Mouse (Mus musculus) lung, adult 10 weeks (tissue): ENCODE data around the gene Zfp595. TPM values are rescaled to one million over a fixed set of nuclear protein-coding genes. Genes with fewer than 3 reads are reported as not detected.

ENCODE experiments used
- polyA plus RNA-seq: library from polyadenylated mRNA; stranded (reverse); fragments of 350-450 nt; fragmentation: Illumina TruSeq; extraction: RNeasy Lipid Tissue Mini Kit (QIAGEN cat#74804); gene quantifications from one replicate; pipeline ENCODE4 v1.2.3, GENCODE M21; 2014; ENCODE audit warnings: low read depth, low replicate concordance; ENCODE audit not compliant: insufficient read depth

The Zfp595 gene
- 2.9 TPM for polyA plus RNA-seq

GRCm38 (mm10) chr13:67332019-67332724 lies at the start of gene Zfp595:
Gene Zfp595, minus strand, starts transcription at chr13:67332570.

GRCm38 (mm10) chr13:67375050-67375911 lies 42.9 kb upstream of the Zfp595 start, which contains the start of the genes Gm28041 and Zfp456:
Gene Gm28041, minus strand, starts transcription at chr13:67375733.
Gene Zfp456, minus strand, starts transcription at chr13:67375810.

GRCm38 (mm10) chr13:67360131-67360744 lies 27.9 kb upstream of the Zfp595 start, which contains the start of the genes Gm28044 and Zfp953:
Gene Gm28044, minus strand, starts transcription at chr13:67360536.
Gene Zfp953, minus strand, starts transcription at chr13:67360605.

GRCm38 (mm10) chr13:67305822-67306672 lies 26.3 kb downstream of the Zfp595 start, which contains the start of gene Zfp457:
Gene Zfp457, minus strand, starts transcription at chr13:67306485.

GRCm38 (mm10) chr13:67278314-67278713 lies 54.1 kb downstream of the Zfp595 start, which contains the start of gene Zfp458:
Gene Zfp458, minus strand, starts transcription at chr13:67278466.

Other genes with a start within 250 kb of the Zfp595 start
- gene Zfp708, start 234.6 kb downstream of the Zfp595 start, polyA plus RNA-seq, result 1.8 TPM
- 4.1 TPM for gene Gm28557, start 224.0 kb downstream of the Zfp595 start, polyA plus RNA-seq
- gene Rslcan18, start 216.3 kb downstream of the Zfp595 start, polyA plus RNA-seq, result 0.15 TPM
- 1.5 TPM for gene Zfp759, start 210.9 kb downstream of the Zfp595 start, polyA plus RNA-seq
- 4.4 TPM for gene Rsl1, start 159.4 kb downstream of the Zfp595 start, polyA plus RNA-seq
- 2.2 TPM for gene Zfp455, start 138.1 kb downstream of the Zfp595 start, polyA plus RNA-seq
- gene Zfp458, start 54.1 kb downstream of the Zfp595 start, polyA plus RNA-seq, result 0.58 TPM
- gene Zfp457, start 26.1 kb downstream of the Zfp595 start, polyA plus RNA-seq, result 0.69 TPM
- gene Gm28044, start 28.0 kb upstream of the Zfp595 start, polyA plus RNA-seq, result not detected
- gene Zfp953, start 28.0 kb upstream of the Zfp595 start, polyA plus RNA-seq, result 2.0 TPM
- gene Gm28041, start 43.2 kb upstream of the Zfp595 start, polyA plus RNA-seq, result 0.96 TPM
- gene Zfp456, start 43.2 kb upstream of the Zfp595 start, polyA plus RNA-seq, result 1.3 TPM
- gene Zfp429, start 67.2 kb upstream of the Zfp595 start, polyA plus RNA-seq, result 4.6 TPM
- 0.52 TPM for gene Zfp459, start 88.8 kb upstream of the Zfp595 start, polyA plus RNA-seq
- 7.7 TPM for gene Zfp874a, start 119.1 kb upstream of the Zfp595 start, polyA plus RNA-seq
- gene Zfp874b, start 151.7 kb upstream of the Zfp595 start, polyA plus RNA-seq, result 7.2 TPM
- gene Zfp58, start 168.0 kb upstream of the Zfp595 start, polyA plus RNA-seq, result 5.1 TPM
- not detected for gene Gm26965, start 193.6 kb upstream of the Zfp595 start, polyA plus RNA-seq
- 21.7 TPM for gene Zfp87, start 193.6 kb upstream of the Zfp595 start, polyA plus RNA-seq
- 4.4 TPM for gene Zfp748, start 221.3 kb upstream of the Zfp595 start, polyA plus RNA-seq